Mouse (Mus musculus) liver, postnatal 0 days (tissue): ENCODE measurements around the gene Isoc2b. TPM values are rescaled to one million over a fixed set of nuclear protein-coding genes. Genes with fewer than 3 reads are reported as not detected.
A peak's percentile ranks its signal among the peaks of the same experiment; 100 is the strongest.
"Not testable (repeated sequence)": the region's sequence is repeated elsewhere in the genome, so short reads cannot be mapped to it uniquely, and the experiment has no call there.

ENCODE experiments used
- ATAC-seq: fragments of 200-750 bp; cut with Nextera tagmentation; 2 replicates; pipeline ENCODE4 v1.8.0; 2017; ENCODE audit warnings: mild to moderate bottlenecking, moderate library complexity
- DNase-seq: peaks from one replicate; pipeline ENCODE4 v3.0.0-alpha.2; 2016
- H3K27ac ChIP-seq: fragments of 300-500 bp; sonication (generic); 2 replicates; pipeline ENCODE4 v1.5.1; 2014; ENCODE audit warnings: antibody characterized with exemption, moderate library complexity, mild to moderate bottlenecking, low read depth
- H3K27me3 ChIP-seq: fragments of 300-500 bp; sonication (generic); 2 replicates; pipeline ENCODE4 v1.6.1; 2014; ENCODE audit warnings: low read length, control low read depth, mixed read lengths; ENCODE audit not compliant: insufficient read depth
- H3K36me3 ChIP-seq: fragments of 300-500 bp; sonication (generic); replicated peaks from 2 replicates; pipeline ENCODE4 v1.6.1; 2014; ENCODE audit warnings: mild to moderate bottlenecking, control low read depth, low read length, moderate library complexity, mixed read lengths; ENCODE audit not compliant: insufficient read depth
- H3K4me1 ChIP-seq: fragments of 300-500 bp; sonication (generic); 2 replicates; pipeline ENCODE4 v1.6.1; 2014; ENCODE audit warnings: antibody characterized with exemption, mild to moderate bottlenecking, control low read depth; ENCODE audit not compliant: insufficient read depth
- H3K4me2 ChIP-seq: fragments of 300-500 bp; sonication (generic); 2 replicates; pipeline ENCODE4 v1.6.1; 2014; ENCODE audit warnings: low read depth, mild to moderate bottlenecking, low read length, moderate library complexity, mixed read lengths
- H3K4me3 ChIP-seq: fragments of 300-500 bp; sonication (generic); 2 replicates; pipeline ENCODE4 v1.5.1; 2014; ENCODE audit warnings: low read depth, low read length
- H3K9ac ChIP-seq: fragments of 300-500 bp; sonication (generic); replicated peaks from 2 replicates; pipeline ENCODE4 v1.6.1; 2014; ENCODE audit warnings: mild to moderate bottlenecking, moderate library complexity
- H3K9me3 ChIP-seq: fragments of 300-500 bp; sonication (generic); 2 replicates; pipeline ENCODE4 v1.6.1; 2016; ENCODE audit warnings: mild to moderate bottlenecking, control low read depth, low read length, mixed read lengths
- CTCF ChIP-seq: sonication (generic); IDR thresholded peaks from 2 replicates; pipeline ENCODE4 v1.5.1; 2016; ENCODE audit warnings: antibody characterized with exemption, low read depth
- EP300 ChIP-seq: IDR thresholded peaks from 2 replicates; pipeline ENCODE4 v1.6.1; 2016; ENCODE audit warnings: antibody characterized with exemption, low read depth, mild to moderate bottlenecking
- WGBS: fragments of 180-500 bp; shearing (Covaris S2); extraction: QIAGEN DNeasy Blood & Tissue Kit; methylation state at CpG from one replicate; pipeline ENCODE4 v1.1.7; 2014; ENCODE audit not compliant: insufficient replicate concordance; 5-methylcytosine and 5-hydroxymethylcytosine counted together
- polyA plus RNA-seq: library from polyadenylated mRNA; unstranded; fragments of >200 nt; fragmentation: Nextera tagmentation; extraction: Ambion mirVana; gene quantifications from 2 replicates; pipeline ENCODE4 v1.2.1, GENCODE M21; 2015

Isoc2b gene
- polyA plus RNA-seq, 1 experiment from 2014 or later: 8.0 TPM

- Histone ChIP-seq H3K4me3 (peak overlapping the region; percentile 97), H3K27me3 (no peaks in the 10 kb centered on the region), H3K9ac (peak overlapping the region; percentile 49), H3K4me1 (peaks cover 24% of the 10 kb centered on the region), H3K4me2 (peak overlapping the region; percentile 70), H3K27ac (peak overlapping the region; percentile 98), H3K36me3 (peaks cover 28% of the 10 kb centered on the region), H3K9me3 (no peaks in the 10 kb centered on the region)
- TF ChIP-seq EP300: no peak
- no peak for TF ChIP-seq CTCF
- no peak for ATAC-seq
- 15% methylated on average over 8 of the region's 8 CpGs for WGBS
- DNase-seq: no peak
Observed at GRCm38 (mm10) chr7:4813105-4813791, 56.8 kb downstream of the Isoc2b start.

DNA sequence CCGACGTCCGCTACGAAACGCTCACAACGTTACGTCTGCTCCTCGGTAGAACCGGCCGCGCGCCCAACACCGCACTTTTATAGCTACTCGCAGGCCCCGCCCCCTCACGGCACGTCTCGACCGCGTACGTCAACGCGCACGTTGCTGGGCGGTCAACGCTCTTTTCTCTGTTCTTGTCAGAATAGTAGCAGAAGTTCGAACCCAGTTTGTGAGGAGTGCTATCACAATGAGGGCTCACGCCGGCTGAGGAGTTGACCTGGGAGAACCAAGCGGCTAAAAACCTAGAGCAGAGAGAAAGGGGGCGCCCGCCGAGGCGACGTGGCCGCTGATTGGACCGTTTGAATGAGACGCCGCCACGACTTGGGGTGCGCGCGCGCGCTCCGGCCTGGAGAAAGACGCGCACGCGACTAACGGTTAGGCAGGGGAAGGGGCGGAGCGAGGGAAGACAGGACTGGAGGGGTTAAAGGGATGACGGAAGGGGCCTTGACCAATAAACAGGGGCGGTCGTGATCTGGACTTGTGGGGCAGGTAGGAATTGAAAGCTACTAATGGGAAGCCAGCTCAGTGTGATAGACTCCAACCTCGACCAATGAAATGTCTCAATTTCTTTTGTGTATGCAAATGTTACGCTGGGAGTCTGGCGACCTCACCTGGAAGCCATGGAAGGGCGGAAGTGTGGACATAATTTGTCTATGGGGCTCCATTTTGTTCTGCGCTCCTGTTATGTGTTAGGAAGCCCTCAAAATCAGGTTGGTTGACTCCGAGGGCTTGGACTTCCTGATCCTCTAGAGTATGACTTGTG lies 57.6 kb downstream of the Isoc2b start, which contains the start of gene Ube2s:
Ube2s (minus strand) TSS at position 288 of the 802 bp plus-strand sequence.
- peak within 1 kb of the TSS; percentile 98 for H3K27ac ChIP-seq
- TF ChIP-seq EP300: peak; percentile 60
- peak; percentile 57 for TF ChIP-seq CTCF
- H3K9me3 ChIP-seq: no peaks in the 10 kb centered on the region
- peak within 1 kb of the TSS; percentile 70 for H3K4me2 ChIP-seq
- peak within 1 kb of the TSS; percentile 99 for H3K9ac ChIP-seq
- peaks cover 26% of the 10 kb centered on the region for H3K4me1 ChIP-seq
- no peaks in the 10 kb centered on the region for H3K27me3 ChIP-seq
- H3K4me3 ChIP-seq: peak within 1 kb of the TSS; percentile 97
- WGBS: 2% methylated on average over 59 of the region's 62 CpGs
- H3K36me3 ChIP-seq: peaks cover 32% of the 10 kb centered on the region
- peak; percentile 99 for DNase-seq
- ATAC-seq: peak; percentile 97

DNA sequence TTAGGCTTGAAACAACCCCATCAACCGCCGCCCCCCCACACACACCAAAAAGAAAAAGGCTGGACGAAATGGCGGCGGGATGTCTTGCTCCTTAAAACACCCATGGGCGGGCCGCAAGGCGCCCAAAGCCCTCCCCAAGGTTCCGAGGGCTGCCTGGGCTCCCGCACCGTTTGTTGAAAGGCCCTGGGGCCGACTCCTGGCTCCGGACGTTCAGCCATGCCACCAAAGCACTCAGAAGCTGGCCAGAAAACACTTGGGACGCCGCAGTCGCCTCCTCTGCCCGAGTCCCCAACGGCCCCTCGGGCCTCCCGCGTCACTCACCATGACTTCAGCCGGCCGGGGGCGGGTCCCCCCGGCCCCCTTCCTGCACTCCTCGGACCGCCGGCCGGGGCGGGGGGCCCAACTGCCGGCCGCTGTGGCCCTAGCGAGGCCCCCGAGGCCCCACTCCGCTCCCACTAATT lies 58.2 kb downstream of the Isoc2b start:
- Histone ChIP-seq H3K4me2 (peak overlapping the region; percentile 70), H3K36me3 (peaks cover 39% of the 10 kb centered on the region), H3K4me3 (peak overlapping the region; percentile 97), H3K9ac (peak overlapping the region; percentile 99), H3K27ac (peak overlapping the region; percentile 98), H3K27me3 (no peaks in the 10 kb centered on the region), H3K4me1 (peaks cover 32% of the 10 kb centered on the region), H3K9me3 (no peaks in the 10 kb centered on the region)
- TF ChIP-seq CTCF: no peak
- TF ChIP-seq EP300: no peak
- 1% methylated on average over 24 of the region's 36 CpGs for WGBS
- ATAC-seq (peak; percentile 3), DNase-seq (peak; percentile 60)

DNA sequence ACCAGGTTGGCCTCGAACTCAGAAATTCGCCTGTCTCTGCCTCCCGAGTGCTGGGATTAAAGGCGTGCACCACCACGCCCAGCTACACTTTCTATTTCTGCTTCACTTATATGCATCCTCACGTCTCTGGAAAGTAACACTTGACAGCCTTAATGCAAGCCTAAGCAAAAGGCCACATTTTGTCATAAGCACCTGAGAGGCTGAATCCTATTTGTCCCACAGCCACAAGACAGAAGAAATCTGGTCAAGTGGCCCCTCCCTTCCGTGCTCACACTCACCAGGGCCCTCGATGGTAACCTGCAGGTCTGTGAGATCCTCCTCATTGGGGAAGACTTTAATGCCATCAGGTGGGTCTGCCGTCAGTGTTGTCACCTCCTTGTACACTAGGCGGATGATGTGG lies 58.9 kb downstream of the Isoc2b start:
- H3K27ac ChIP-seq, DNase-seq, ATAC-seq, H3K27me3 ChIP-seq, H3K9me3 ChIP-seq: not testable (repeated sequence)
- peaks cover 33% of the 10 kb centered on the region for H3K4me1 ChIP-seq
- peak overlapping the region; percentile 99 for H3K9ac ChIP-seq
- 21% methylated on average over 10 of the region's 10 CpGs for WGBS
- peak overlapping the region; percentile 97 for H3K4me3 ChIP-seq
- H3K36me3 ChIP-seq: peaks cover 46% of the 10 kb centered on the region
- peak overlapping the region; percentile 70 for H3K4me2 ChIP-seq

- ATAC-seq (peak; percentile 83), DNase-seq (peak; percentile 44)
- no peak overlapping the region for H3K9ac ChIP-seq
- TF ChIP-seq CTCF (peak; percentile 82), EP300 (peak; percentile 67; the same call in 1 of the 2 replicates)
- no peak overlapping the region for H3K4me3 ChIP-seq
- peak overlapping the region; percentile 39; the same call in 1 of the 2 replicates for H3K27ac ChIP-seq
- WGBS: 68% methylated on average over 7 of the region's 7 CpGs
- 0 out of 2 replicates have a peak overlapping the region, but pooled peaks have one; percentile 9 for H3K4me2 ChIP-seq
- H3K4me1 ChIP-seq: peaks cover 27% of the 10 kb centered on the region
- peaks cover 64% of the 10 kb centered on the region for H3K36me3 ChIP-seq
- H3K27me3 ChIP-seq: no peaks in the 10 kb centered on the region
- H3K9me3 ChIP-seq: no peaks in the 10 kb centered on the region
Observed at GRCm38 (mm10) chr7:4806716-4807115, 63.3 kb downstream of the Isoc2b start.

DNA sequence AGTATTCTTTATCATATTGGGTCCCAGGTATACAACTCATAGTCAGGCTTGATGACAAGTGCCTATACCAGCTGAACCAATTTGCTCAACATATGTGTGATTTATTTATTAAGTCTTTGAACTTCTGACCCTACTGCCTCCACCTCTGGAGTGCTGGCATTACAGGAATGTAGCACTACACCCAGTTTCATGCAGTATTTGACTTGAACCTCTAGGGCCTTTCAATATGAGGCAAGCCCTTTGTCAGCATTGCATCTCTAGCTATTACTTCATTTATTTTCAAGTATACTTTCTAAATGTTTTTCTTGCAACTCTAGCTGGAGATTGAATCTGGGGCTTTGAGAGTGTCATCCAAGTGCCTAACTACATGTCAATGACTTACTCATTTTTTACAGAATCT lies 67.8 kb downstream of the Isoc2b start:
- DNase-seq (no peak), ATAC-seq (no peak)
- H3K4me2 ChIP-seq: no peak overlapping the region
- H3K36me3 ChIP-seq: peaks cover 33% of the 10 kb centered on the region
- no peak for TF ChIP-seq EP300
- no peak for TF ChIP-seq CTCF
- no peak overlapping the region for H3K4me3 ChIP-seq
- H3K27me3 ChIP-seq: no peaks in the 10 kb centered on the region
- H3K9ac ChIP-seq: no peak overlapping the region
- peaks cover 4% of the 10 kb centered on the region for H3K4me1 ChIP-seq
- H3K27ac ChIP-seq: no peak overlapping the region
- no peaks in the 10 kb centered on the region for H3K9me3 ChIP-seq
